Mouse (Mus musculus) induced T-regulatory cell, adult 2 months (primary cell): ENCODE results near the gene Nkapd1.

Source experiments
- DNase-seq: peaks from one replicate; pipeline ENCODE4 v3.0.0-alpha.2; 2012; ENCODE audit warnings: low read depth

Gene Nkapd1

GRCm38 (mm10) chr9:50601536-50601935 is 15.7 kb downstream of the Nkapd1 start:
- no peak for DNase-seq

- DNase-seq = no peak
Measured at GRCm38 (mm10) chr9:50596973-50597372, 20.3 kb downstream of the Nkapd1 start.

- DNase-seq = no peak
Measured at GRCm38 (mm10) chr9:50594794-50595417, 22.4 kb downstream of the Nkapd1 start.

GRCm38 (mm10) chr9:50593544-50593943 is 23.7 kb downstream of the Nkapd1 start:
- peak; percentile 78 for DNase-seq

- no peak for DNase-seq
Measured at GRCm38 (mm10) chr9:50592955-50593354, 24.3 kb downstream of the Nkapd1 start.

- DNase-seq = peak; percentile 69
Measured at GRCm38 (mm10) chr9:50590856-50591518, 26.3 kb downstream of the Nkapd1 start.

GRCm38 (mm10) chr9:50586955-50587354 is 30.3 kb downstream of the Nkapd1 start:
- no peak for DNase-seq

- no peak for DNase-seq
Measured at GRCm38 (mm10) chr9:50585145-50585818, 32.0 kb downstream of the Nkapd1 start.

GRCm38 (mm10) chr9:50580370-50580769 is 36.9 kb downstream of the Nkapd1 start:
- no peak for DNase-seq

- DNase-seq = no peak
Measured at GRCm38 (mm10) chr9:50569599-50570525, 47.4 kb downstream of the Nkapd1 start.

GRCm38 (mm10) chr9:50567881-50568280 is 49.4 kb downstream of the Nkapd1 start:
- no peak for DNase-seq

GRCm38 (mm10) chr9:50567372-50567771 is 49.9 kb downstream of the Nkapd1 start:
- no peak for DNase-seq

- DNase-seq = no peak
Measured at GRCm38 (mm10) chr9:50565940-50566339, 51.3 kb downstream of the Nkapd1 start.

- no peak for DNase-seq
Measured at GRCm38 (mm10) chr9:50565173-50565572, 52.1 kb downstream of the Nkapd1 start.

- no peak for DNase-seq
Measured at GRCm38 (mm10) chr9:50561918-50562360, 55.3 kb downstream of the Nkapd1 start.

GRCm38 (mm10) chr9:50561145-50561917 is 55.9 kb downstream of the Nkapd1 start, which contains the start of gene Tex12:
Tex12 (minus strand) TSS chr9:50561325.
- DNase-seq = no peak
